Mouse (Mus musculus) T-helper 2 cell (primary cell): Measurements from ENCODE around the gene Pygl.

Experiments
- in situ Hi-C: fragments of 300-600 bp; cut with MboI, MseI; formaldehyde crosslinking; loops from one replicate; pipeline ENCODE4 v1.15.1; 2025; ENCODE audit warnings: high pct_unique_total_duplicates

Pygl gene

GRCm38 (mm10) chr12:70157292-70158066 lies 73.8 kb downstream of the Pygl start:
- in situ Hi-C loops = no loop called here

GRCm38 (mm10) chr12:70156222-70156621 lies 75.1 kb downstream of the Pygl start:
- in situ Hi-C loops = no loop called here

- in situ Hi-C loops = no loop called here
These were observed 77.4 kb downstream of the Pygl start, which contains the start of gene Abhd12b for GRCm38 (mm10) chr12:70153842-70154241. Abhd12b (plus strand) TSS chr12:70154142.

DNA sequence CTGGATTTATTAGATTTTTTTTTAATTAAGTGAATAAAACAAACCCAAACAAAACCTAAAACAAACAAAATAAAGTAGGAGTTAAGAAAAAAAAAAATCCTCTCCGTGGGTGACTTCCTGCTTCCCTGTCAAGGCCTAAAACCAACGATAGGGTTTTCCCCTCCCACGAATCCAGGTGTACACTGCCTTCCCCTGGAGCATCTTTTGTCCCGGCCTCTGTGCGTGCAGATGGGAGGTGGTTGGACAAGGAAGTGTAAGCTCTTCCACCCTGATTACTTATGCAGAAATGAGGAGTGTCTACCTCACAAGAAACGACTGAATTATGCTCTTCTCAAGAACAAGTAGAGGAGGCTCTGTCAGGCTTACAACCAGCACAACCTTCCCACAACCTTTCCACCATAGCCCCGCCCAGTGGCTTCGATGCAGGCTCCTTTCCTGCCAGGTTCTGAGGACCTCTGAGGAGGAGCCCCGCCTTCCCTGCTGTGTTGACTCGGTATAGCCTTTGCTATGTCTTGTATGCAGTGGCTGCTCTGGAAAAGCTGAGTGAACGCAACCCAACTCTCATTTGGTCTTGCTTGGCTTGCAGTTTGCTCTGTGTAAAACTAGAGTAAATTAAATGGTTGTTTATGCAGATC lies 82.5 kb downstream of the Pygl start:
- in situ Hi-C loops = loop anchor here (25.0 kb wide), 1 partner anchor 911 kb away; the partner anchor contains the start of genes Klhdc1 and Pole2

DNA sequence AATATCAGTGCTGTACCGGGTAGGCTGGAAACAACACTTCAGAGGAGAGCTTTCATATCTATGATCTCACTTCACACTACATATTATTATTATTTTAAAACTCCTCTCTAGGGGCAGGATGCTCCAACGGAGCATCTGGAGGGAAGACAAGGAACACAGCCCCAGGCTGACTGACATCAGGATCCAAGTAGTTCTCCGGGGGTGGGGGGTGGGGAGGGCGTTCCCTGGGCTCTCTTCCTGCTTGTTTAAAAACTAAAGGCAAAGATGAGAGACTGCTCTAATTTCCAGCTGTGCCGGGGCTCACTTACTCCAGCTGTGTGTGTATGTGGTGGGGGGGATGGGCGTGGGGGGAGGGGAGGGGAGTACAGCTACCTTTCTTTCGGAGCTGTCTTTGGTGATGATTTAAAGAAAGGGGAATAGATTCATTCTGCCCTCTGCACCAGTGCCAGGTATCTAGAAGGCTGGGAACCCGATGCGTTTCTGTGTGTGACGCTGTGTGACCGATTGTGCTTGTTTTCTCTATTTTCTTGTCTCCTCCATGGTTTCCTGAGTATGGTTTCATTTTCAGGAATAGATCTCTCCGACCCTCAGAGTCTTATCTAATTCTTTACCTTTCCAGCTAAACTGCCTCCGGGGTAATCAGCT lies 83.2 kb downstream of the Pygl start:
- in situ Hi-C loops = loop anchor here (25.0 kb wide), 1 partner anchor 911 kb away; the partner anchor contains the start of genes Klhdc1 and Pole2

GRCm38 (mm10) chr12:70145586-70145985 lies 85.7 kb downstream of the Pygl start:
- in situ Hi-C loops = loop anchor here (25.0 kb wide), 1 partner anchor 908 kb away; the partner anchor contains the start of genes Klhdc1 and Pole2

GRCm38 (mm10) chr12:70144637-70145448 lies 86.4 kb downstream of the Pygl start:
- in situ Hi-C loops = loop anchor here (25.0 kb wide), 1 partner anchor 908 kb away; the partner anchor contains the start of genes Klhdc1 and Pole2

DNA sequence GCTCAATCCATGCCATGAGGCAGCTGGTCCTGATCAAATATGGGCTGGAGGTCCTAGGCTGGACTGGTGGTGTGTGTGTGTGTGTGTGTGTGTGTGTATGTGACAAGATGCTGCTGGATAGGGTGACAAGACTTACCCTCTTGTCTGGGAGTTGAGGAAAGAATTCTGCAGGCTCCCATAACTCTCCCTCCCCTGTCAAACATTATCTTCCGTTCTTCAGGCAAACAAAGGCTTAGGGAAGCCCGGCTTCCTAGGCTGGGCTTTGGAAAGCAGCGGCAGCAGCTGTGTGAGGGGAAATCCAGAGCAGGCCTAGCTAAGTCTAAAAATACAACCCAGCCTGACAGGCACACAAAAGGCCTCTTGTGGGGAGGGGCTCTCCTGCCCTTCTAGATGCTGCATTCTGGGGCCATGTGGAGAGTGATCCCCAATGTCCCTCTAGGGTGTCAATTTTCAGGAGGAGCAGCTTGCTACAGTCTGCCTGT lies 87.1 kb downstream of the Pygl start:
- in situ Hi-C loops = loop anchor here (25.0 kb wide), 1 partner anchor 907 kb away; the partner anchor contains the start of genes Klhdc1 and Pole2

DNA sequence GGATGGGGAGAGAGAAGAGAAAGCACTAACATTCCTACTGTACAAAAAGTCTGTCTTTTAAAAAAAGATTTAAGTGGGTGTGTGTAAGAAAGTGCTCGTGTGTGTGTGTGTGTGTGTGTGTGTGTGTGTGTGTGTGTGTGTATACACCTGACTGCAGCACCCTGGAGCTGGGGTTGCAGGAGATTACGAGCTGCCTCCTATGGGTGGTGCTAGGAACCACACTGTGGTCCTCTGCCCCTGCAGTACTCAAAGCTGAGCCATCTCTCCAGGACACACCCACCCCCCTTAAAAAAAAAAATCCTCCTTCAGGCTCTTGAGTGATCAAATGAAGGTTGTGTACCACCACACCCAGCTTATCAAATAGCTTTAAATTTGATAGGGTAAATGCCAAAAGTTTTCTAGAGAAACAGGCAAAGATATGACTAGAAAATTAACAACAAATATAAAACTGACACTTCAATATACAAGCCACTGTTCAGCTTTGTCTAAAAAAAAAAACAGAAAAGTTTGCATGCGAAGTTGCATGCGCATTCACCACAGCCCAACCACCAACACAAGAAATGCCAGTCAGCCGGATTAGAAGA lies 90.2 kb downstream of the Pygl start:
- in situ Hi-C loops = loop anchor here (25.0 kb wide), 1 partner anchor 904 kb away; the partner anchor contains the start of genes Klhdc1 and Pole2
